ENCODE assay signal across 9 mouse cellular contexts in genomic region chr13:57907428-57908265, GRCm38 (mm10). TPM values are rescaled to one million over a fixed set of nuclear protein-coding genes. Genes with fewer than 3 reads are reported as not detected.
DNase-seq lines count a peak whose midpoint lies in the region; ATAC-seq and TF ChIP-seq lines count a peak whose summit lies in the region.
"Had no signal": no experiment of that assay in that cellular context is flagged by ENCODE, and none has a peak within 500 bp of the region (broad histone marks: within the 10 kb centered on the region; RNA-seq: fewer than 3 reads in every experiment).

No protein-coding gene starts in this region.

- 7% methylated on average over 56 of the region's 60 CpGs for WGBS in heart, postnatal 0 days
- WGBS in forebrain, embryonic 16.5 days: 2% methylated on average over 60 of the region's 60 CpGs
- WGBS in midbrain, embryonic 11.5 days: 1% methylated on average over 60 of the region's 60 CpGs

- H3K9me3 ChIP-seq in heart, postnatal 0 days (replicated peaks; ENCODE audit: control insufficient read depth, low read length): no peaks in the 10 kb centered on the region
- H3K9me3 ChIP-seq in forebrain, embryonic 16.5 days (ENCODE audit: control insufficient read depth, low read length): no peaks in the 10 kb centered on the region
- H3K9me3 ChIP-seq in midbrain, embryonic 11.5 days (ENCODE audit: control insufficient read depth, low read length): no peaks in the 10 kb centered on the region

- intact Hi-C loops in heart, postnatal 25 days (cut with DNase I): loop anchor here (1.0 to 2.0 kb wide), 4 partner anchors 141 to 627 kb away; no protein-coding TSS in a partner anchor

- no peak overlapping the region for H3K27ac ChIP-seq in heart, postnatal 0 days (ENCODE audit: low read depth)
- no peak overlapping the region for H3K27ac ChIP-seq in forebrain, embryonic 16.5 days (ENCODE audit: low read length)
- no peak overlapping the region for H3K27ac ChIP-seq in midbrain, embryonic 11.5 days (ENCODE audit: low read depth, low read length)

- no peak for TF ChIP-seq CTCF in heart, postnatal 0 days (IDR thresholded peaks at IDR 0.05; ENCODE audit: low read depth)

- no peak for DNase-seq in heart, postnatal 0 days (ENCODE audit: low spot score)
- no peak for DNase-seq in heart, postnatal 25 days (ENCODE audit: low spot score)
- DNase-seq in cerebellum, adult 11 months: peak; percentile 38
- DNase-seq in midbrain, embryonic 11.5 days (ENCODE audit: low spot score, missing footprints): peak; percentile 90
- no peak for DNase-seq in thymus, postnatal 4 days
- DNase-seq in spleen, postnatal 10 days (ENCODE audit: low spot score in 2 of 2): no peak
- no peak for DNase-seq in spleen, postnatal 36 days (ENCODE audit: low spot score in 2 of 2)

- peak; percentile 16; the same call in 1 of the 2 replicates for ATAC-seq in heart, postnatal 0 days (ENCODE audit: insufficient read depth, low read depth)
- peak; percentile 87 for ATAC-seq in forebrain, embryonic 16.5 days
- ATAC-seq in midbrain, embryonic 11.5 days (ENCODE audit: low FRiP score): peak; percentile 68

- no peak for TF ChIP-seq EP300 in heart, postnatal 0 days (IDR thresholded peaks at IDR 0.05; ENCODE audit: low read depth)

- peaks cover 26% of the 10 kb centered on the region for H3K27me3 ChIP-seq in heart, postnatal 0 days (ENCODE audit: control insufficient read depth, insufficient read depth, low read length)
- H3K27me3 ChIP-seq in forebrain, embryonic 16.5 days (replicated peaks; ENCODE audit: control insufficient read depth, insufficient read depth, low read length): 0 out of 2 replicates have a peak, but pooled peaks cover 3% of the 10 kb centered on the region
- peaks cover 16% of the 10 kb centered on the region for H3K27me3 ChIP-seq in midbrain, embryonic 11.5 days (ENCODE audit: control insufficient read depth, insufficient read depth, low read length)

- H3K9ac ChIP-seq in heart, postnatal 0 days (replicated peaks; ENCODE audit: low read depth, low read length): no peak overlapping the region
- H3K9ac ChIP-seq in forebrain, embryonic 16.5 days (replicated peaks; ENCODE audit: low read depth, low read length): peak overlapping the region; percentile 73
- H3K9ac ChIP-seq in midbrain, embryonic 11.5 days (ENCODE audit: low read length): peak overlapping the region; percentile 67

- H3K36me3 ChIP-seq in heart, postnatal 0 days (replicated peaks; ENCODE audit: control insufficient read depth, insufficient read depth, low read length): no peaks in the 10 kb centered on the region
- no peaks in the 10 kb centered on the region for H3K36me3 ChIP-seq in forebrain, embryonic 16.5 days (ENCODE audit: control insufficient read depth, insufficient read depth)
- no peaks in the 10 kb centered on the region for H3K36me3 ChIP-seq in midbrain, embryonic 11.5 days (ENCODE audit: control insufficient read depth, insufficient read depth, low read length)
- H3K36me3 ChIP-seq: G1E had no signal

- peak overlapping the region; percentile 29 for H3K4me3 ChIP-seq in heart, postnatal 0 days (ENCODE audit: low read depth, low read length)
- peak overlapping the region; percentile 55 for H3K4me3 ChIP-seq in forebrain, embryonic 16.5 days (replicated peaks; ENCODE audit: low read length)
- peak overlapping the region; percentile 50 for H3K4me3 ChIP-seq in midbrain, embryonic 11.5 days (ENCODE audit: low read depth, low read length)

- peak overlapping the region; percentile 51 for H3K4me2 ChIP-seq in heart, postnatal 0 days (ENCODE audit: low read depth, low read length)
- peak overlapping the region; percentile 67 for H3K4me2 ChIP-seq in forebrain, embryonic 16.5 days (ENCODE audit: low read length)
- H3K4me2 ChIP-seq in midbrain, embryonic 11.5 days: peak overlapping the region; percentile 87

- H3K4me1 ChIP-seq in heart, postnatal 0 days (ENCODE audit: control insufficient read depth, insufficient read depth): no peaks in the 10 kb centered on the region
- peaks cover 12% of the 10 kb centered on the region for H3K4me1 ChIP-seq in forebrain, embryonic 16.5 days (replicated peaks; ENCODE audit: control insufficient read depth, insufficient read depth, low read length)
- peaks cover 4% of the 10 kb centered on the region; the same call in 1 of the 2 replicates for H3K4me1 ChIP-seq in midbrain, embryonic 11.5 days (ENCODE audit: control insufficient read depth, insufficient read depth, low read length)

RNA-seq across cellular contexts. Expression of gene Spock1, which starts 0.5 kb away (rescaled TPM):
- 0.23 TPM in 1 of 2 replicates, not detected in the other for total RNA-seq in heart, postnatal 0 days (2014; rRNA removed; ENCODE audit: low replicate concordance)
- polyA plus RNA-seq in heart, postnatal 0 days (2015; fragmentation: Nextera tagmentation; extraction: Ambion mirVana): 0.20 and 0.21 TPM in 2 replicates
- under 1 TPM; 0.16 to 0.17 TPM for total RNA-seq in heart, postnatal 25 days (2021)
- 44.2 and 48.1 TPM in 2 replicates for polyA plus RNA-seq in forebrain, embryonic 16.5 days (2015; fragmentation: Nextera tagmentation; extraction: Ambion mirVana)
- 17.2 and 20.3 TPM in 2 replicates for polyA plus RNA-seq in midbrain, embryonic 11.5 days (2014; fragmentation: Nextera tagmentation; extraction: Ambion mirVana)
- polyA plus RNA-seq: G1E had no signal

Comparison
In these comparisons a context has a peak if more than half of its experiments do, and no peak if none do; other contexts are left out.
1. ATAC-seq: peak in every context shown above with its lines; median percentile 87 in forebrain, embryonic 16.5 days; 68 in midbrain, embryonic 11.5 days; 16 in heart, postnatal 0 days.
2. DNase-seq: peak in cerebellum, adult 11 months (single experiment) and midbrain, embryonic 11.5 days (single experiment); none in heart, postnatal 0 days (single experiment), heart, postnatal 25 days (single experiment), thymus, postnatal 4 days (single experiment), spleen, postnatal 10 days (0 of 2) and spleen, postnatal 36 days (0 of 2).
3. RNA of gene Spock1, which starts 0.5 kb away (polyA plus RNA-seq): 44.2 to 48.1 TPM in forebrain, embryonic 16.5 days and 17.2 to 20.3 TPM in midbrain, embryonic 11.5 days; 0.20 to 0.21 TPM in heart, postnatal 0 days; every median in the first group is over 10 times any median in the second.
4. Peak in every context shown above with its lines, with median percentiles within 50 percentile points of each other: H3K4me2 ChIP-seq and H3K4me3 ChIP-seq.